Mouse (Mus musculus) left cerebral cortex, postnatal 10 days (tissue): ENCODE data around the gene Srrd. TPM values are rescaled to one million over a fixed set of nuclear protein-coding genes. Genes with fewer than 3 reads are reported as not detected.
"Not testable (repeated sequence)": the region's sequence is repeated elsewhere in the genome, so short reads cannot be mapped to it uniquely, and the experiment has no call there.

Experiments
- DNase-seq, 2 experiments: peaks; one replicate each; pipeline ENCODE4 v3.0.0; 2021 to 2022; ENCODE audit warnings: low spot score in 2 of 2, mixed read lengths in 1 of 2; ENCODE audit errors: extremely low spot score in 1 of 2
- intact Hi-C: fragments of 180-260 bp; cut with DNase I; formaldehyde crosslinking; loops from one replicate; pipeline ENCODE4 v1.15.1; 2025
- total RNA-seq, 2 experiments: library from RNA; stranded (reverse); gene quantifications; 2 replicates each; pipeline ENCODE4 v1.2.3; 2021

Gene Srrd
- total RNA-seq, 2 experiments from 2014 or later, result 27.9 to 30.0 TPM

DNA sequence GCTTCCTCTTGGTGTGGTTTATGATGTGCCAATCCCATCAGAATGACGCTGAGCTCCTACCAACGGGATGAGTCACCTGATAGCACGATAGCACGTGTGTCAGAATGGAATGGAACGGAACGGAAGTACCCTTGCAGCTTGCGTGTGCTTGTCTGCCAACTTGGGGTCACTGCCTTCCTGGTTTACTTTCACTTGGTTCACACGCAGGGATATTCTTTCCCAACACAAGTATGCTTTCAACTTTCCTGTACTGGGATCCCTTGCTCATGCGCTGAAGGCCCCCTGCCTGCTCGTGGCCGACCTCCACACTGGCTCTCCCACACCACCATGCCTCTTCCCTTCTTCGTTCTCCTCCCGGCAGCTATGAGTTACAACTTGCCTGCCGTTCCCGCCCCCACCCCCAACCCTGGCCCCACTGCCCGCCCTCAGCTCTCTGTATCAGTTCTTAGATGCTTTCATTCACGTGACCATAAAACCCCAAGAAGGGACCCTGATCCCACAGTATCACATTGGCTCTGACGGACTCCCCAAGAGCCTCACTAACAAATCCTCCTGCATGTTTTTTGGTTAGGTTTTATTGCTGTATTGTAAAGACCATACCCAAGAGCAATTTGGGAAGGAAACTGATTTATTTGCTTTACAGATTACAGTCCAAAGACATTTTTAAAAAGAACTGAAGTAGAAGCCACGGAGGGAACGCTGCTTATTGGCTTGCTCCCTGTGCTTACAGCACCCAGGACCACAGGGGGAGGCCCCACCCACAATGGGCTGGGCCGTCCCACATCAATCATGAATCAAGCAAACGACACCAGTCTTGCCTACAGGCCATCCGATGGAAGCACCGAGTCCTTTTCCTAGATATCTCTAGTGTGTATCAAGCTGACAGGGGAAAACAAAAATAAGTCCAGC, 17.9 kb downstream of the Srrd start:
- intact Hi-C loops, result loop anchor here (5.0 kb wide), 3 partner anchors 48 to 98 kb away; partner anchors contain the start of gene Tpst2
- no peak for DNase-seq

DNA sequence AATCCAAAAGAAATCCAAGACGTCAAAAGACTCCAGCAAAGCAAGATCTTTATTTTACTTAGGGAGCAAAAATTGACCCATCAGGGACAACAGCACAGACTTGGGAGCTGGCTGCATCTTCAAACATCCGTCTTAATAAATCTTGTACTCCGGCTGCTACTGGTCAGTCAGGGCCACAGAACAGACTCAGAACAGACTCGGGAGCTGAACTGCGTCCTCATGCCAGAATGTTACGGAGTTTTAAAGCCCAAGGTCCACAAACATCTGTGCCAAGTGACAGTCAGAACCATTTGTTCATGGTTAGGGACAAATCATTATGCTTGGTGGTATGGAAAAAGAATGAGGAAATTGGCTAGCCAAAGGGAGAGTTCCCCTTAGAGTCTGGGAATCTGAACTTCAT, 19.6 kb downstream of the Srrd start:
- intact Hi-C loops, result loop anchor here (5.0 kb wide), 2 partner anchors 46 to 81 kb away; partner anchors contain the start of gene Tpst2

DNA sequence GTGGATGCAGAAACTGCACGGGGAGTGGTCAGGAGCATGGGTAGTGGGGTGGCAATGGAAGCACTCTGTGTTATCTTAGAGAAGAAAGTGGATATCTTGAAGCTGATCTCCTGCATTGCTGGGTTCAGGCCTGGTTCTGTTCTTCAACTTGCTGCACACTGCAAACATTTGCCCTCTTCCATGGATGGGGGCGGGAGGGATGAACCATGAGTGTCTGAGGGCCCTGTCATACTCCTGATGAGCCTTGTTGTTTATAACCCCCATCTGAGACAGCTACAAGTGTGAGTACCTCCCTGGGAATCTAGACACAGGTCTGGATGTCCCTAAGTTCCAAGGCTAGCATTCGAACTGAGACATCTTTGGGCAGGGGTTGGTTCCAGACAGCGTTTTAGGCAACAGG, 21.5 kb downstream of the Srrd start:
- intact Hi-C loops, result loop anchor here (5.0 kb wide), 2 partner anchors 44 to 79 kb away; partner anchors contain the start of gene Tpst2
- no peak for DNase-seq

More for the DNA sequence above, 19.6 kb downstream of the Srrd start:
- DNase-seq, result no peak

DNA sequence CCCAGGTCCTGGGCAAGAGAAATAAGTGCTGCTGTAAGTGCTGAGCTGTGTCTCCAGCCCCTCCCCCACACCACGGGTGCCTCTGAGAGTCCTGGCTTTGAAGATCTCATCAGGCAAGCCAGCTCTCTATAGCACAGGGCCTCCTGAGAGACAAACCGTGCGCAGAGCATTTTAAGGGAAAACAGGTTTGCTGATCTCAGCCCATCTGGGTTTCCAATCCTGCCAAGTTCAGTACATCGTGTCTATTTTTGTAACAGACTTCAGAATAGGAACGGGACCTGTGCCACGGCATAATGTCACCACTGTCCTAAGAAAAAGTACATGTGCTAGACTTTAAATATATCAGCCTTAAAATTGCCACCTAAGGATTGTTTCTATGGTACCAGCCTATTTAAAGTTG, 21.9 kb downstream of the Srrd start:
- intact Hi-C loops, result loop anchor here (5.0 kb wide), 2 partner anchors 44 to 79 kb away; partner anchors contain the start of gene Tpst2
- peak; percentile 81 to 87 for DNase-seq

DNA sequence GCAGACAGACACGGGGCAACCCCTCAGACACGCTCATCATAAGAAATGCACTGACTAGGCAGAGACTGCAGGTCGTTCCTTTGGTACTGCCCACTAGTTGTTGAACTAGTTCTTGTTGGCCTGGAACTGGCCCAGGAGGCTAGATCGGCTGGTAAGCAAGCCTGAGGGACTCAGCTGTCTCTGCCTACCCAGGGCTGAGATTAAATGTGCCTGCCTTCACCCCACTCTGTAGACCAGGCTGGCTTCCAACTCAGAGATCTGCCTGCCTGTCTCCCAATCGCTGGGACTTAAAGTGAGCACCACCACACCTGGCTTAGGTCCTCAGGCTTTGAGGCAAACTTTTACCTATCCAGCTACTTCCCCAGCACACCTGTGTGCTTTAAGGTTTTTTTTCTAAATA, 22.5 kb downstream of the Srrd start:
- no peak for DNase-seq

DNA sequence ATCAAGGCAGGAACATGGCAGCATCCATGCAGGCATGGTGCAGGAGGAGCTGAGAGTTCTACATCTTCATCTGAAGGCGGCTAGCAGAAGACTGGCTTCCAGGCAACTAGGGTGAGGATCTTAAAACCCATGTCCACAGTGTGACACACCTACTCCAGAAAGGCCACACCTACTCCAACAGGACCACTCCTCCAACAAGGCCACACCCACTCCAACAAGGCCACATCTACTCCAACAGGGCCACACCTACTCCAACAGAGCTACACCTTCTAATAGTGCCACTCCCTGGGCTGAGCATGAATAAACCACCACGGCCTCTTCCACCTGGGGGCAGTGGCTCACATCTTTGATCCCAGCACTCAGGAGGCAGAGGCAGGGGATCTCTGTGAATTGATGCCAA, 23.5 kb downstream of the Srrd start:
- intact Hi-C loops, DNase-seq: not testable (repeated sequence)

More for the DNA sequence above, 22.5 kb downstream of the Srrd start:
- intact Hi-C loops, result loop anchor here (5.0 kb wide), 2 partner anchors 43 to 78 kb away; partner anchors contain the start of gene Tpst2

DNA sequence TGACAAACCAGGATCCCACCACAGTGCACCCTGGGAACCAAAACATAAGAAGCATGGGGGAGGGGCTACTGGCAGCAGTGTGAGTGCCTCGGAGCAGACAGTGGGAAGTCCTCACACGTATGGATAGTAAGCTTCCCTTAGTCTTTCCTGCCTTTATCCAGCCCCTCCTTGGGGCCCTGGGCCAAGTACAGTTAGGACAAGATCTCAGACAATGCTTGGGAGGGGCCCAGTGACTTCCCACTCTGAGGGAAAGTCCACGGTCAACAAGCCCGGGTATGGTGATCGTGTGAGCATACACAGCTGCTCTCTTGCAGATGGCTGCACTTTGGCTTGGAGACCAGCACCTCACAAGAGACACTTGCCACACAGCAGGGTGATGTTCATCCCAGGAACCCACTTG, 25.5 kb downstream of the Srrd start:
- DNase-seq, result peak in 1 of 2 experiments; percentile 57
- intact Hi-C loops, result no loop called here

DNA sequence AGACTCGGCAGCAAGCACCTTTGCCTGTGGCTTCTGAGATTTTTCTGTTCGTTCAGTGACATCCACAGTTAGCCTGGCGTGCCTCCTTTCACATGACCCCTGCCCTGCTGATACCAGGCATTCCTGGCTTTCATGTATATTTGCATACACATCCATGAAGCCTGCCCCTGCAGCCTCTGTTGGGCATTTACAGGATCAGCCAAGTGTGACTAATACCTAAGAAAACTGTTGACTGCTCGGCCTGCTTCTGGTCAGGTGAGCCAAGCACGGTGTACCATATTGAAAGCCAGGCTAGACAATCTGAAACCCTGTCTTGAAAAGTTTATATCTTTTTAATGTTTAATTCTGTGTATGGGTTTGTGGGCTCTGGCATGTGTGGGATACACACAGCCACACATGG, 26.4 kb downstream of the Srrd start:
- intact Hi-C loops, result no loop called here
- no peak for DNase-seq

DNA sequence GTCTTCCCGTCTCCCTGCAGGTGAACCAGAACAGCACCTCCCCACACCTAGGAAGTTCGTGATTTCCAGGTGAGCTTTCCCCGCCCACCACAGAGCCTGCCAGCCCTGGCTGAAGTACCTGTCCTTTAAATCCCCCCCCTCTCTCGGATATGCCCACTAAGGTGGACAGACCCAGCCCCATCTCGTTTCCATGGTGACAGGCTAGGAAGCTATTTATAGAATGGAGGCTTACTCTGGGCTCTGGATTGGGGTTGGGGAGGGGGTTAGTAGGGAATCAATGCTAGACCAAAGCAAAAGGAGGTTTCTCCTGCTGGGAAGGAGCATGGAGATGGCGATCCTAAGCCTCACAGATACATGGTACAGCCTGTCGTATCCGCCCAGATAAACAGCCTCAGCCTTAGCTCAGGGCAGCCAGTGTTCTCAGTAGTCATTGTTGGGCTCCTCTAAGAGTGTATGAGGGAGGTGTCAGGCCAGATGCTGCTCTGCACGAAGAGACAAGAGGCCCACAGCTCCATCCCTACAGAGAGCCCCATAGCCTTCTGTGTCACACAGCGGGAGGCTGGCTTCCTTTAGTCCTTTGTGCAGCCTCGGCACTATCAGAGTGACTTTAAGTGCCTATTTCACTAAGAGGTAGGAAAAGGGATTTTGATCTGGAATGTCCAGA, 29.5 kb downstream of the Srrd start:
- DNase-seq, result no peak
- intact Hi-C loops, result no loop called here

DNA sequence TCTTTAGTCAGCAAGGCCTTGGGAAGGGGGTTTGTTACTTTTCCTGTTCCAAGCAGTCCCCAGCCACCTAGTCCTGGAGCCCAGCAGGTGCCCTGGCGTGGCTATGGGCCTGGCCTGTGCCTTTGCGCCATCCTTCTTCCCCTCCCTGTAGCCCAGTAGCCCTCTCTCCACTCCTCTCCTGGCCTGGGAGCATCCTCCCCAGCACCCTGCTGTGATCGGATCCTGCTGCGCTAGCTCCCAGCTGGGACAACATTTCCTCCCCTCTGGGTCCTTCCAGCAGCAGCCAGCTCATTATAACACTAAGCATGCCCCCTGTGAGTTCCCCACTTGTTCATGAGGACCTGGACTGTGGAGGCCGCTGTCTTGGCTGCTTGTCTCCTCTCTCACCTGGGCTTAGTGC, 37.0 kb downstream of the Srrd start:
- peak in 1 of 2 experiments; percentile 65 for DNase-seq
- intact Hi-C loops, result no loop called here

DNA sequence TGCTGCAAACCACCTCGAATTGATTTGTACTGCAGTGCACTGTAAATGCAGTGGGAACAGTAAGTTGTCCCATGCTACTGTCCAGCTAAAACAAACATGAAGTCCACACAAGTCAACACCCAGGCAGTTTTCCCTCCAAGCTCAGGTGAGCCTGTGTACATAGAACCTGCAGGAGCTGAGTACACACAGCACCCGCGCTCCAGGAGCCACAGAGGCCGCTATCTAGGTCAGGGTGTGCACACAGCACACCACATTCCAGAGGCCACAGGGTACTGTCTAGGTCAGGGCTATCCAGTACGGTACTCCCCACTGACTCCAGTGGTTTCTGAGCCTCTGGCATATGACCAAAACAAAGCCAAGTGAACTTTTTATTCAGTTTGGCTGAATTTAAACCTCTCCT, 40.5 kb downstream of the Srrd start:
- intact Hi-C loops, result no loop called here
- no peak for DNase-seq

DNA sequence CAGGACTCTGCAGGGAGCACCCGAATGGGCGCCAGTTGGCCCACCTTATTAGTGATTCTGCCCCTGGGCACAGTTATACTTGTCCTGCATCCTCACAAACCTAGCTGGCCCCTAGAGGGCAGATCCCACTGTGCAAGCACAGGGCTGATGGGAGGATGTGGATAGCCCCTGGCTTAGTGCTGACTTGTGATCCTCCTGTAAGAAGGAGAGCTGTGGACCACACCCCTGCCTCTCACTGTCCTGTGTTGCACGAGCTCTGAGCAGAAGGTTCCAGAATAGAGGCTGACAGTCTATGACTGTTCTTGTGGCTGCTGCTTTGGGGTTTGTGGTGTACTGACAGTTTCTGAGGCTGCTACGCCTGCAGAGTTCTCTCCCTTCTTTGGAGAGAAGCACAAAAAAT, 41.1 kb downstream of the Srrd start:
- no peak for DNase-seq
- intact Hi-C loops, result no loop called here

DNA sequence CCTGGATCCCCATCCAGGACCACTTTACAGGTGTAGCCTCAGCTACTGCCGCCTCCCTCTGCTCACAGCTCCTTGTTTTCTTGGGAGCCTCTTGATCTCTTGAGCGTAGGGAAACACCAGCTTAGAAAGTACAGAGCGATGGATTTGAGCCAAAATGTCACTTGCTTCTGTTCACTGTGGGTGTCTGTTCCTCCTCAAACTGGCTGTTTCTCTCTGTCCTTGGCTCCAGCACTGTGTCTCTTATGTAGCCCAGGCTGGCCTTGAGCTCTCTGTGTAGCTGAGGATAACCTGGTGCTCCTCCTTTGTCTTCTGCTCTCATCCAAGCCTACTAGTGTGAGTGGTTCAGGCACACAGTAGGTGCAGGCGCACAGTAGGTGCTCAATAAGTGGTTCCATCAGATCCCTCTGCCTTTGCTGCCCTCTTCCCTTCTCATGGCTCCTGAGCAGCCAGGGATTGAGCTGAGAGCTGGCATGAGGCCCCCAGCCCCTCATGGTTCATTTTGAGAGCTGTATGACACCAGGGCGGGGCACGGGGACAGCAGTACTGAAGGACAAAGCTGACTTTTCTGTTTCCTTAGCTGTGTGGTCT, 42.0 kb downstream of the Srrd start:
- DNase-seq, result no peak
- intact Hi-C loops, result no loop called here

DNA sequence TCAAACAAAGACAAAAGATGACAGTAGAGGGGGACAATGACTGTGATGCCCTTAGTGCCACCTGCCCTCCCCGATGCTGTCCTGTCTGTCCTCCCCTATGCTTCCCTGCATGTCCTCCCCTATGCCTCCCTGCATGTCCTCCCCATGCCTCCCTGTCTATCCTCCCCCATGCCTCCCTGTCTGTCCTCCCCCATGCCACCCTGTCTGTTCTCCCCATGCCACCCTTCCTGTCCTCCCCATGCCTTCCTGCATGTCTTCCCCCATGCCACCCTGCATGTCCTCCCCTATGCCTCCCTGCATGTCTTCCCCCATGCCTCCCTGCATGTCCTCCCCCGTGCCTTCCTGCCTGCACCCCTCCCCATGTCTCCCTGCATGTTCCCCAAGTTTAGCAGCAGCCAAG, 42.7 kb downstream of the Srrd start:
- no peak for DNase-seq
- intact Hi-C loops, result no loop called here

DNA sequence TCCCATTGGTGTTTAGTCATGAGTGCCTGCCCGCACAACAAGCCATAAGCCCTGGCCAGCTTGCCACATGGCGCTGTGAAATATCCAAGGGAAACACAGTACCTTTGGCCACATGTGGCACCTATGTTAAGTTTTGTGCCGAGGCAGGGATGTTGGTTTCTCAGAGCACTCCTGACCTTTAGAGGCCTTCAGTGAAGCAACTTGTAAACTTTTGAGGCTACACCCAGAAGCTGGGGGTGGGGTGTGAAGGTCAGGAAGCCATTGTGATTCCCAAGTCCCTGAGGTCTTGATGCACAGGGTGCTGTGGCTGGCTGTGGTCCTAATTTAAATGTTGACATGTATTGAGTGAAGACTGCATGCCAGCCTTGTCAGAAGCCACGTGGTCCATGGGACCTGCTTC, 43.4 kb downstream of the Srrd start:
- intact Hi-C loops, result no loop called here
- DNase-seq, result no peak

DNA sequence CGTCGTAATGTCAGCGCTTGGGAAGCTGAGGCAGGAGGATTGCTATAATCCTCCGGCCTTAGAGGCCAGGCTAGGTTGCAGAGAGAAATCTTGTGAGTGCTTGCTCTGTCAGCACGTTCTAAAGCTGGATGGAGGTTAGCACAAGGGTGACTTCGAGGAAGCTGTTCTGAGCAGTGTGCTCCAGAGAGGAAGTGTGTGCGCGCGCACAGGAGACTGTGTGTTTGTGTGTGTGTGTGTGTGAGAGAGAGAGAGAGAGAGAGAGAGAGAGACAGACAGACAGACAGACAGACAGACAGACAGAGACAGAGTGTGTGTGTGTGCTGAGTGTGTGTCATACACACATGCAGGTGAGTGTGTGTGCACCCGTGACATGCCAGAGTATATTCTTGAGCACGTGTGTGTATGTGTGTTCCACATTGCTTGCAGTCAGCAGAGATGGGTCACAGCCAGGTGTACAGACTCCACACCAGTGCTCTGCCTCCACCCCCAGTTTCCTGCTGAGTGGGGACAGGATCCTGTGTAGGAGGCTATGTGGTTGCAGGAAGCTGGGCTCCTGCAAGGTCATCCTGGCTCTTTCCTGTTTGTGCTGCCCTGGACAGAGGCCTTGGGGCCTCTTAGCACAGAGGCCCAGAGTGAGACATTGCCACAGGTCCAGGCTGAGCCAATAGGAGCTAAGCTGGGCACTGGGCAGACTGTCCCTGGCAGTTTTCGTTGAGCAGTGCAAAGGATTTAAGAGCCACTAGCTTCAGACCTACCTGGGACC, 44.4 kb downstream of the Srrd start:
- DNase-seq, result peak in 1 of 2 experiments; percentile 77
- intact Hi-C loops, result no loop called here

DNA sequence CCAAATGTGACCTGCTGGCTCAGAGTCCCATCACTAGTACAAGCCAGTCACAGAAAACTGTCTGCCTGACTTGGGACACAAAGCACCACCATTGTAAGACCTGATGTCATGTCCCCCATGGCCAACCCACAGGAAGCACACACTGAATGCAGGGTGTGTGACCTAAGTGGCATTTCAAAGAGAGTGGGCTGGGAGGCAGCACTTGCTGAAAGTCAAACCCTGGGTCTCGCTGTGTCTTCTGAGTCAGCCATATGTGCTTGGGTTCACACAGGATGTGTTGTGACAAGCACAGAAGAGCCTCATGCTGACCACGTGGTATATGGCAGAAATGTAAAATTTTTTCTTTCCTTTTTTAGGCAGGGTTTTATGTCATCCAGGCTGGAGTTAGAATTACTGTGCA, 45.6 kb downstream of the Srrd start:
- DNase-seq, result no peak
- intact Hi-C loops, result no loop called here

DNA sequence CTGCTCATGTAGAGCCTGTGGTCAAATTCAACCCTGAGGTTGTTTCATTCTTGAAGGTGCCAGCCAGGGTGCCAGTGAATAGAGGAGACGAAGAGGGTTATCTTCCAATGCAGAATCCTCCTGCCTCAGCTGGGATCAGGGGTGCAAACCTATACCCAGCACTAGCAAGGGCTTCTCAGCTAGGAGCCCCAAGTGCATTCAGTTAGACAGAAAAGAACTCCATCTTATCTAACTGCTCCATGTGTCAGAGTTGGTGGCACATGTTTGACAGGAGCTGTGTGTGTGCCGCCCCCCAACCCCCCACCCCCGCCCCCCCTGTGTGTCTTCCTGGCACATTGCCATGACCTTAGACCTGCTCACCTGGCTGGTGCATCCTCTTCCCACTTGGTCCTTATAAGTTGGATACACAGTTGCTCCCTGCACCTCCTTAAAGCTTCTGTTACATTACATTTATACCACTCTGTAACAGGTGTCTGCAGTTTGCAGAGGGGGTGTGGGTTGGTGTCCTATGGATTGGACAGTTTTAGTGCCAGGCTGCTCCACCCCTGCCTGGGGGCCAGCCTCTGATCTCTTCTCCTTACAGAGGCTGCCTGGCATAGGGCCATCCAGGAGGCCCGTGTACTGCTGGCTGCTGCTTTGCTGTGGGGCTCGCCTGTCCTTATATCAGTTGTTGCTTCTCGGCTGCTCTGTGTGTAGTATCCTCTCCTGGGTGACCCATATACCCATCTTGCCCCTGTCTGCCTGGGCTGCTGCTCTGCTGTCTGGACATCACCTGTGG, 46.2 kb downstream of the Srrd start:
- peak in 1 of 2 experiments; percentile 64 for DNase-seq
- intact Hi-C loops, result no loop called here
